Mouse (Mus musculus) thymus, postnatal 4 days (tissue): Measurements from ENCODE around the gene Misp.
A peak's percentile ranks its signal among the peaks of the same experiment; 100 is the strongest.

Source experiments
- DNase-seq: peaks from one replicate; pipeline ENCODE4 v3.0.0; 2021

The Misp gene

DNA sequence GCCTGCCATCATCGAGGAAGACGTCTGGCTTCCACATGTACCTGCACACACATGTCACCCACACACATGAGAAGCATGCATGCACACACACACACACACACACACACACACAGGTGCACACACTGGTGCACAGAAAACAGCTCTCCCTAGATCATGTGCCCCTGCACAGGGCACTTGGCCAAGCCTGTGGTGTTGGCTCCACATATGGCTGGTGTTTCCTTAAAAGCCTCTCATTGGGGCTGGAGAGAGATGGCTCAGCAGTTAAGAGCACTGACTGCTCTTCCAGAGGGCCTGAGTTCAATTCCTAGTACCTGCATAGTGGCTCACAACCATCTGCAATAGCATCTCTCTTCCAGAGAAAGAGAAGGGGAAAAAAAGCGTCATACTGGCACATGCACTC, 10.8 kb downstream of the Misp start:
- no peak for DNase-seq

DNA sequence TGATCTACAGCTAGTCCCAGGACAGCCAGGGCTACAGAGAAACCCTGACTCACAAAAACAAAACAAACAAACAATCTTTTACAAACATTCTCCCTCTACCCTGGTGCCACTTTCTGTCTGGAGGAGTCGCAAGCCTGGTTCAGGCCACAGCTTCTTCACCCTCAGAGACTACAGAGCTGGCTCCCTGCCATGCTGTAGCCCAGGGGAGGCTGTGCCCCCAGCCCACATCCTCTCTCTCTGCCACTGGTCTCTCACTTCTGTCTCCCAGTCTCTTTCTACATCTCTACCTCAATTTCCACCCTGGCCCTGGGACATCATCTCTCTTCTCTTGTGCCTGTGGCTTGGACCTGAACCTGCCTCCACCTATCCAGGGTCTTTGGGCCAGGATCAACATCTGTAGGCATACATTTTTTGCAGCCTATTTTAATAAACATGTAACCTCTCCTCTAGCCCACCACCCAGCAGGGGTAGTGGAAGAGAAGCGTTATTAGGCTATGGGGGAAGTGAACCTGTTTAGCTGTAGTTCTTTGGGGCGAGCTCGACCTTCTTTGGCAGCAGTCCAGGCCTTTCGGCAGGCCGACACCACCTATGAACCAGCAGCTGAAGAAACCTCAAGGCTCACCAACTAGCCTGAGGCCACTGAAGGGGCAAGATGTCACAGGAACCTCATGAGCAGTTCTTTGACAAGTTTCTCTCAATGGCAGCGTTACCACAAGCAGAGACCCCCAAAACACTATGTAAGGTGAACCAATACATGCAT, 11.4 kb downstream of the Misp start:
- DNase-seq, result peak; percentile 57

DNA sequence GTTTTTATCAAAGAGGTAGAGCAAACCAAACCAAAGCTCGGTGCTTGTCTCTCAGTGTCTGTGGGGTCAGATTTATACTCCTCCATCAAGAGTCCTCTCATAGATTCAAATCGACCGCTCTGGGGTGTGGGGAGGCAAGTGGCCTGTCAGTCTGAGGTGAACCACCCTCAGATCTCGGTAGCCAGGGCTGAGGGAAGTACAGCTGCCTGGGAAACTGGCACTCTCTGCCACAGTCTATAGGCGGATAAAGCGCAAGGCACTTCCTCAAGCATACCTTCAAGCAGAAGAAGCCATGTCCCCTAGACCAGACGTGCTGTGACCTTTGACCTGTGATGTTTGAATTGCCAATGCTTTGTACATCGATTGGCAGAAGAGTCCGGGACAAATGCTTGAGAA, 12.0 kb downstream of the Misp start:
- no peak for DNase-seq

DNA sequence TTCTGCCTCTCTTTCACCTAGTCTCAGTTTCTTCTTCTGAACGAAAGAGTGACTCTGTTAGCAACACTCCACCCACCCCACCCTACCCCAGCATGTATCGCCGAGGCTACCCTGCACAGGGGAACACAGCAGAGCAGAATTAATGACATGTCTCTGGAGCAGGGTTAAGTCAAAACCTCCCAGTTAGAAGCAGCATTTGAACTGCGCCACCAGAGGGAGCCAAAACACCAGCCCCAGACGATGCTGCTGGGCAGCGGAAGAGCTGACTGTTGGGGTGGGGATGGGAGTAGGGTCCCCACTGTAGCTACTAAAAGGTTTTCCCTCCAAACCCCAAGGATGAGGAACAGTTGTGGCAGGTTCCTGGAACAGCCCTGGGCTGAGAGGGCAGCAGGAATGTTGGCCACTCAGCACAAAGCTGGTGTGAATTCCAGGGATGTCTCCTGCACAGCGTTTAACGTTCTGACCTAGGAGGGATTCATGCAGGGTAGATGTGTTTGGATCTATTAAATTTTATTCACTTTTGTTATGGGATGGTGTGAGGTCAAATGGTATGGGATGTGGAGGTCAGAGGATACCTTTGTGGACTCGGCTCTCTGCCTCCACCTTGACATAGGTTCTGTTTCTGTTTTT, 14.1 kb downstream of the Misp start:
- DNase-seq, result peak; percentile 93

DNA sequence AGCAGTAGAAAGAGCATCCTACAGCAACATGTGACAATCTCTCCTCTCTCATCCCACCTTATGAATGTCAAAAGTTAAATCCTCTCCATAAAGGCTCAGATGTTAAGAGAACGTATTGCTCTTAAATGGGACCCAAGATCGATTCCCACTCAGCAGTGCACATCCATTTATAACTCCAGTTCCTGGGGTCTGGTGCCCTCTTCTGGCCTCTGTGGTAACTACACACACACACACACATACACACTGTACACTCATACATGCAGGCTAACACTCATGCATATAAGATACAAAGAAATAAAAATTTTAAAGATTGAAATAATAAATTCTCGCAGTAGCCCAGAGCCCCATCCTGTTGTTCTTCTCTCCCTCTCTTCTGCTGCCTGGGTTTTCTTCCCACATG, 16.1 kb downstream of the Misp start:
- no peak for DNase-seq

DNA sequence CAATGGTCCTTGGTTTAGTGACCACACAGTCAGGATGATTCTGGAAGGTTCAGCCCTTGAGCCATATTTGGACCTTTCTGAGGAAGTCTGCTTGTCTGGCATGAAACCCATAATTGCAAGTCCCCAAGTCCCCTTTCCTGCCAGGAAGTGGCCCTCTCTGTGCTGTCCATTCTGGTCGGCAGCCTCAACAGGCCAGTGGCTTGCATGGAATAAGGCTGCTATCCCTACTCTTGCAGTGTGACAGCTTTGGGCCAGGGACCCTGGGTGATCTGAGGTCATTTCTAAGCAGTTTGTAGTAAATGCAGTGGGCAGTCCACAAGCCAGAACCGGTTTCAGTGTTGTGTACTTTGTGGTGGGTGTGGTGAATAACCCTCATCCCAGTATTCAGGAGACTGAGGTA, 17.4 kb downstream of the Misp start:
- DNase-seq, result no peak

DNA sequence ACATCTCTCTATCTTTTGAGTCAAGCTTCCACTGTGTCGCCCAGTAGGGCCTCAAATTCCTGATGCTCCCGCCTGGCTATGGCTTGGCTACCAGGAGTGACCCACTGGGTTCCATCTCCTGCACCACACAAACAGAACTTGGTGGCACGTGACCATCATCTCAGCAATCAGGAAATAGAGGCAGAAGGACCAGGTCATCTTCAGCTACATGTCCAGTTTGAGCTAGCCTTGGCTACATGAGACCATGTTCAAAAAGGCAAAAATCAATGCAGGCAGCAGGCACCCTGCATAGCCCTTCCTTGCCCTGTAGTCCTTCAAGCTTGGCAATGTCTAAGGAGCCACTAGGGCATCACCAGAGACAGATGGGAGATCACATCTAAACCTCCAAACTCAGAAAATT, 19.3 kb downstream of the Misp start:
- no peak for DNase-seq

DNA sequence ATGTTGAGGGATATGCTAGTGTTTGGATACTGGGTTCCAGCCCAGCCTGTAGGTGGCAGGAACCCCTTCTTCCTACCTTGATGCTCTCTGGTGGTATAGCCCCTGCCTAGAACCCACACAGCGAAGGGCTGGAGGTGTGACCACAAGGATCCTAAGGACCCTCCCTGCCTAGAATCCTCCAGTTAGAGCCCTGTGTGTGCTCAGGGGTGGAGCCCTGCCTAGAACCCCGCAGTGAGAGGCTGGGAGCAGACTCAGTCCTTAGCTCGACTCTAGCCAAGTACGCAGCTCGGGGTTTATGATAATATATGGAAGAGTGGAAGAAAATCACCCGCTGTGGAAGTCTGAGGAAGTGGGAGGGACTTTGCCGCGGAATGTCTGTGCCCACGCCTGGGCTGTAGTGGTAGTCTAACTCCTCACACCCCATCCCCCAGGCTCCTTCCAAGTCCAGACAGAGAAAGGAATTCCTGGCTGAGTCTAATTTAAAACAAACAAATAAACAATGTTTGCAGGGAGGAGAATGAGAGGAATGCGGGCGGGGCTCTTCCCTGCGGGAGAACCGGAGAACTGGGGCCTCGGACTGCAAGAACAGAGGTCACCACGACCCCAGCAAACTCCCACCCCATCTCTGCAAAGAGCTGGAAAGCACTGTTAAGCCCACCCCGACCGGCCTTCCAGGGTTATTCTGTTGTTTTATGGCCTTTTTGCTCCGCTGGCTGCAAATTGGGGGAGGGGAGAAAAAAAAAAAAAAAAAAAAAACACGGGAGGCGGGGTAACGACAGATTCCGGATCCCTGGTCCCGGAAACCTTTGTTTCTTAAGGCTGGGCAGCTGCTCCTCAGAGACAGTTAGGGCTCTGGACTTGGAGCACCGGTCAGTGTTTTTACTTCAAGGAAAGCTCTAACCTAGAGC, 20.1 kb downstream of the Misp start:
- DNase-seq, result peak; percentile 49

DNA sequence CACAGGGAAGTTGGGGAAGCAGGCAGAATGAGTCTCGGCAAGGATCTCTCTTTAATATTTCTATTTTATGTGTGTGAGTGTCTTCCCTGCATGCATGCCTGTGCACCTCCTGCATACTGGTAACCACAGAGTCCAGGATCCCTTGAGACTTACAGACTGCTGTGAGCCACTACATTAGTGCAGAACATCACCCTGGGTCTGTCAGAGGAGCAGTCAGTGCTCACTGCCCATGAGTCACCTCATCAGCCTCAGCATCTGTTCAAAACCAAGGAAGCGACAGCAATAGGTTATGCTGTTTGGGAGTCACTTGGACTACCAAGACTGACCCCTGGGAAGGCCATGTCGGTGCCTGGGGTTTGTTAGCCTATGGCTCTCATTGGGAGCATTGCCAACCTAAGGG, 21.5 kb downstream of the Misp start:
- no peak for DNase-seq

DNA sequence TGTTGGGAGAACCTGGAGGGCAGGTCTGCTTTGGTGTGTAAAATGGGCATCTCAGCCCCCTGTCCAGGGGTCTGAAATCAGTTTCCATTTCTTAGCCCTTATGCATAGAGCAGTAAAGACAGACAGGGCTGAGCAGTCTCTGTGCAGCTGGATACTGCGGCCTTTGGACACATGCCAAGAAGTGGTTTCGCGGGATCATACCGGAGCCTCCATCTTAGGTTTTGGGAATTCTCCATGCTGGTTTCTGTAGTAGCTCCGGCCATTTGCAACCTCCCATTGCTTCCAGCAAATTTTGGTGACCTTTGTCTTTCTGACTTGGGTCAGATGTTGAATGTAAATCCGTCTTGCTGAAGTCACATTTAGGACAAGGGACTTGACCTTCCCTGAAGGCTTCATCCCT, 22.7 kb downstream of the Misp start:
- no peak for DNase-seq

DNA sequence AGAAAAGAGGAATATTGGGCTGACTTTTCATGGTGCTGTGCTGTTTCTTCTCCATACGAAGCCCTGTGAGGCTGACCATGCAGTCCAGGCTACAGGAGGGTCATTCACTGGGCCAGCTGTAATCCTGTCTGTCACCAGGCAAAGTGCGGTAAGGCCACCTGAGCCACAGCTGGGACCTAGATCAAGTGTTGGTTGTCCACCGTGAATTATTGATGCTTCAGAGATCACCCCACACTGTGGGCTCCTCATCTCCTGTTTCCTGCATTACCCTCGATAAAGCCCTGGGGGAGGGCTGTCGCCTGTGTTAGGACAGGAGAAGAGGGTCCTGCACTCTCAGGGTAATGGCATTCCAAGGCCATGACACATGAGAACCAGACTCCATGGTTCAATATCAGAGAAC, 25.8 kb downstream of the Misp start:
- no peak for DNase-seq

DNA sequence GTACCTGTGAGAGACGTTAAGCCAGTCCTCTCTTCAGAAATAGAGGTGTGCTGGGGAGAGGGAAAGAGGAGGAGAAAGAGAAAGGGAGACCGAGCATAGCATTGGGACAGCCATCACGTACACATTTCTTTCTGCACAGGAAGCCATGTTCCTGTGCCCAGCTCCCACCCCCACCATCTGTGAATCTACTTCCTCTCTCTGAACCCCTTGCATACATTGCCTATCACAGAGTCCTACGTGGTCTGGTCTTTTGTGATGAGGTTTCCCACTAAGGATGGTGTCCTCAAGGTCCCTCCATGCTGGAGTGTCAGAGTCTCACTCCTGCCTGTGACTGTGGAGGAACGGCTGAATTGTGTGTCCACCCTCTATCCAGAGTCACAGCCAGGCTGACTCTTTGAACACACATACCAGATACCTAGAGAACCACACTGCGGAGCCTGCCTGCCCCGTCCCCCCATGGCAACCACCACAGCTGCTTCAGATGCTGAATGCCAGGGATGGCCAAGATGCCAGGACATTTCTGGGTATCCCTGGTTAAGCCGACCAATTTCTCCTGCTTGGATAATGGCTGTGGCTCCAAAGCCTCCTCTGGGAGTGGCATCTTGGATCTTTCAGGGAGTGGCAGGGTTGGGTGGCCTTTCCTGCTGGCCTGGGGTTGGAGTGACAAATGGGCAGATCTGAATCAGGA, 29.3 kb downstream of the Misp start:
- DNase-seq, result peak; percentile 62

DNA sequence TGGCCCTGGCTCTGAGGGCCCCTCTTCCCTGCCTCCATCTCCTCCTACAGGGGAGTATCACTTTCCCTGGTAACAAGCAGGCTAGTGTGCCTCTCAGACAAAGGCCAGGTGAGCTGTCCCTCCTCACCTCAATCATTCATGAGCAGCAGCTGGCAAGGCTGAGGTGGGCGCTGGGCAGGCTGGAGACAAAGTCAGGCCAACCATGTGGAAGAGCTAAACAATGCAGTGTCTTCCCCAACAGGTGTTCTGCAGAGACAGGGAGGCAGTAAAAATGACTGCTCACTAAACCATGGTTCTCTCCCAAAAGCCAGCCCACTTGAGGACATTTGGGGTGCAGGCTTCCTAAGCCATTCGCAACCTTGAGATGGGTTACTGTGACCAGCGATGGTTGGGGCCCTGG, 30.9 kb downstream of the Misp start:
- peak; percentile 32 for DNase-seq

DNA sequence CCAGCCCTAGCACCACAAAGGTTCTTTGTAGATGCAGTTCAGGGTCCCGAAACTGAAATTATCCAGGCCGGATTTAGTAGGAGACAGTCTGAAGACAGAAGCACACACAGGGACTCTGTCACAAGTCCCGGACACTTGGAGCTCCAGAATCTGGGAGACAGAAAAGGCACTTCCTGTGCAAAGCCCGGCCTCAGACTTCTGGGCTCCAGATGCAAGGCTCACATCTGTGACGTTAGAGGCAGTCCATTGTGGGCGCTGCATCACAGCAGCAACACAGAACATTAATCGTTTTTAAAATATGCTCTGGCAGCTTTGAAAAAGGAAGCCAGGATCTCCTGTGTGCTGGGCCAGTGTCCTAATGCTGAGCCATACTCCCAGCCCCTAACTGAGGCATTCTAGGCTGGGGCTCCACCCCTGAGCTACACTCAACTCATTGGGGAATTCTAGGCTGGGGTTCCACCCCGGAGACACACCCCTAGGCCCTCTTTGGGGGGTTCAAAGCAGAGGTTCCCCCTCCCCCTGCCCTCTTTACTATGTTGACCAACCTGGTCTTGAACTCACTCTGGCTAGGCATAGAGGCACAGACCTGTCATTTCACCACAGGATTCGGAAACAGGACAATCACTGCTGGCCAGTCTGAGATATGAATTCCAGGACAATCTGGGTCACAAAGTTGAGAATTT, 31.5 kb downstream of the Misp start:
- peak; percentile 55 for DNase-seq

DNA sequence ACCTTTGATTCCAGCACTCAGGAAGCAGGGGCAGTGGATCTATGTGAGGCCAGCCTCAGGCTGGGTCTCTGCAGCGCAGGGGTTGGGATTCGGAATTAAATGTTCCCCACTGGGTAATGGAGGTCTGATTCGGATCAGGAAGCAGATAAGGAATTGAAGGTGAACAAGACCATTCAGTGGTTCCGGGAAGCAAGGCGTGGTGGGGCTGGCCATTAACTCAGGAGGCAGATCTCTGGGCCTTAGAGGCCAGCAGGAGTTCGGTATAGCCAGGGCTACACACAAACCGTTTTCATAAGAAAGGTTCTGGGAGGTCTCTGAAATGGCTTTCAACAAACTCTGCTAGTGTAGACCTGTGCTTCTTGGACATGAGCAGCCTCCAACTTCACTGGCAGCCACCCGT, 32.0 kb downstream of the Misp start:
- DNase-seq, result no peak

DNA sequence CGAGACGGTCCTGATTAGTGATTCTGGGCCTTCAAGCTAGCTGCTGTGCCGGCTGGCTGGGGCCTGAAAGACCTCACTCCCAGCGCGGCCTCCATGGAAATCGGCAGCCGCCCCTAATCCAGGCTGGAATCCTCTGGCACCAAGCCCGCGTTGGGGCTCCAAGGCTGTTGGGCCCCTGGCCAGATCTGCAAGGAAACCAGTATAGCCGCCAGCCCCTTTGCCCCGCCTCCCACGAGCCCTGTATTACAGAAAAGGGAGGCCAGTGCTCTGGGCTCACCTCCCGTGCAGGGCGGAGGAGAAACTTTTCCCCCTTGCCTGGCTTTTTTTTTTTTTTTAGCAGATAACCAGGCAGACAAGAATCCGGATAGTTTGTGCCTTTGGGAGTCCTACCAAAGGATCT, 32.6 kb downstream of the Misp start:
- DNase-seq, result peak; percentile 78

DNA sequence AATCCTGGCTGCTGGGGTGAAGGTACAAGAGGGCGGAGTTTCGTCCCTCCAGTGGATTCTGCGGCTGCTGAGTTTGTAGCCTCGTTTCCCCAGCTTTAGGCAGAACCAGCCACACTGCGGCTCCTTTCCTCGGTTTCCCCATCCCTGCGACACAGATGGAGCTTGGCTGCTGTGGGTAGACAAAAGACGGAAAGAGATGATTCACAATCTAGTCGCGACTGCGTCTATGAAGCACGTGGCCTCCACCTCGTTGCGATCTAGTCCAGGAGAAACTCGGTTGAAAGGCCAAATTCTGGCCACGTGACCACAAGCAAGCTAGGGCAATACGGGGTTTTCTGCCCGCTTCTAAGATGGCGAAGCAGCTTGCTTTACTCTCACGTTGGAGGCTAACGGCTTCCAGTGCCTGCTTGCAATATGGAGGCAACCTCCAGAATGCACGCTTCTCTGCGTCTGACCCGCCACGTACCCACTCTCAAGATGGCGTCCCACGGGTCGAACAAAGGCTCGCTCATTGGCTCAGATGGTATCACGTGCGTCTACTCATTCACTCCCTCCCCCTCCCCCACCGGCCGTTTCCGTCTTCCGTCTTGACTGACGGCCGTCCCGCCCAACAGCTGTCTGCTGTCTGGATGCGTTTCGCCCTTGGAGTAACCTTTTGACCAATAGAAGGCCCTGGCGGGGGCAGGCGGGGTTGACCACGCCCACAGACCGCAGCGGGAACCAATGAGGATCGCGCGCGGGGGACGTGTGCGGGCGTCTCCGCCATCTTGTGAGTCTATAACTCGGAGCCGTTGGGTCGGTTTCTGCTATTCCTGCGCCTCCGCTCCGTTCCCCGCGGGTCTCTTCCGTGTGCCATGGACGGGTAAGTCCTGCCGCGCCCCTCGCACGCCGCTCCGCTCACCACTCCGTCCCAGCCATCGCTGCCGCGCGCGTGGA, 33.3 kb downstream of the Misp start, which contains the start of gene Ptbp1:
Gene Ptbp1, plus strand, starts transcription at position 568 of the 936 bp plus-strand sequence.
- DNase-seq, result peak; percentile 99

DNA sequence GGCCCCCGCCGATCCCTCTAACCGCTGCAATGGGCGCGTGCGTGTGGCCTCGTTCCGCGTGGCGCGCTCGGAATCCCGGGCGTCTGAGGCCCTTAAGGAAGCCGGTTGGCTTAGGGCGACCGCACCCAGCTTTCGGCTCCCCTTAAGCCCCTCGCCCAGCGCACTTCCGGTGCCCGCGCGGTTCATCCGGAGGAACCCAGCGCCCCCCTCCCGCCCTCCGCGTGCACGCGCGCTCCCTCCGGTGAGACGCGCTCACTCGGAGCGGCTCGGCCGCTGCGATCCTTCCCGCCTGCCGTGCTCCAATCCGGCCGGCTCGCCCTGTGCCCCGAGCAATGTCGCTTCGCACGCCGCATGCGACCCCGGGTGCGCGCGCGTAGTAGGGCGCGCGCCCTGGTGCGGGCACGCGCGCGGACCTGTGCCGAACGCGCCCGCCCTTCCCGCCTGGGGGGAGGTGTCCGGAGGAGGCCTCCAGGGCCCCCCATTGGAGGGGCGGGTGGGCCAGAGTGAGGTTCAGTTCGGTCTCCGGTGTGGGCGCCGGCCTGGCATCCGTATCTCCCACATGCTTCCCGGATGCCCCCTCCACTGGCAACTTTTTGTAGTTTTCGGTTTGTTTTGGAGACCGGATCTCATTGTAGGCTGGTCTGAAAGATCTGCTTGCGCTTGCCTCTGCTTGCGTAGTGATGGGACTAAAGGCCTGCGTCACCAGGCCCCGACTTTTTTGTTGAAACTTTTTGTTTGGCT, 34.2 kb downstream of the Misp start:
- DNase-seq, result peak; percentile 89

DNA sequence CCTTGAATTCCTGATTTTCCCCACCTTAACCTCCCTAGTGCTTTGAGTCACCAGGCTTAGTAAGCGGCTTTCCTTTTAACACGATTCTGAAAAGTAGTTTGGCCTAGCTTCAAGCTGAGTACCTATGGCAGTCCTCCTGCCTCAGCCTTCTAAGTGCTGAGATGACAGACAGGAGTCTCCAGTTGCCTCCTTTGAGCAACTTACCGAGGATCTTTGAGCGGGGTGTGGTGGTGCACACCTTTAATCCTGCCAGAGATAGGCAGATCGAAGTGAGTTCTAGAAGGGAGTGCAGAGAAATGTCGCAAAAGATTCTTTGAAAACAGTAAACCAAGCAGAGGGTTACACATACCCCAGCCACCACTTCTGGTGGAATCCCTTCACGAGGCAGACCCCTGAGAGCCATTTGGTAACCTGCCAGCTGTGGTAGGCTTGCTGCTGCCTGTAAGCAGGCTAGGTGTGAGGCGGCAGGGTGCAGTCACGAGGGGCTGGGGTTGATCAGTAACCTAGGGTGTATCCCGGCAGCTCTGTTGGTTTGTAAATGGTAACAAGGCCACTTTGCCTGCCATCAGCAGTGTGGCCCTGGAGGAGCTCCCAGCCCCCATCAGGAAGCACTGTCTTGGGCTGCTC, 34.9 kb downstream of the Misp start:
- peak; percentile 57 for DNase-seq

DNA sequence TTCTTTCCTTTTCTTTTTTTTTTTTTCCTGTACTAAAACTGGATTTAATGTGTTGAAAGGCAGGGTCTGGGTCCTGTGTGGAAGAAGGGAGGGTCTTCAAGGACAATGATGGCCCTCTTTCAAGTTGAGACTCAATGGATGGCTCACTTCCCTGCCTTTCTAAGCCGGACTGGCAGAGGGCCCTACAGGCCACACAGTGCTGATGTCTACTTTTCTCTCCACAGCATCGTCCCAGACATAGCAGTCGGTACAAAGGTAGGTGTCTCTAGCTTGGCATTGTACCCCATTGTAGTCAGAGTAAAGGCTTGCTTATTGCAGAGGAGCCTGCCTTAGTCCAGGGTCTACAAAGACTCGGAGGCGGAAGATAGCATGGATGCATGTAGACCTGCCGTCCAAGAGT, 35.5 kb downstream of the Misp start:
- no peak for DNase-seq
